Mouse (Mus musculus) midbrain, postnatal 0 days (tissue): ENCODE results near the gene Notch4. TPM values are rescaled to one million over a fixed set of nuclear protein-coding genes. Genes with fewer than 3 reads are reported as not detected.

Source experiments
- ATAC-seq: fragments of 200-750 bp; cut with Nextera tagmentation; 2 replicates; pipeline ENCODE4 v1.8.0; 2017; ENCODE audit warnings: moderate number of reproducible peaks, mild to moderate bottlenecking, moderate TSS enrichment, moderate library complexity; ENCODE audit not compliant: low FRiP score
- DNase-seq: peaks from one replicate; pipeline ENCODE4 v3.0.0-alpha.2; 2015; ENCODE audit warnings: low spot score
- H3K27ac ChIP-seq: fragments of 300-500 bp; sonication (generic); 2 replicates; pipeline ENCODE4 v1.5.1; 2014; ENCODE audit warnings: low read depth, mild to moderate bottlenecking, low read length, mixed read lengths
- H3K27me3 ChIP-seq: fragments of 300-500 bp; sonication (generic); 2 replicates; pipeline ENCODE4 v1.6.1; 2014; ENCODE audit warnings: low read length, control low read depth, mixed read lengths; ENCODE audit not compliant: insufficient read depth
- H3K36me3 ChIP-seq: fragments of 300-500 bp; sonication (generic); 2 replicates; pipeline ENCODE4 v1.6.1; 2014; ENCODE audit warnings: low read length, control low read depth, mixed read lengths; ENCODE audit not compliant: insufficient read depth
- H3K4me1 ChIP-seq: fragments of 300-500 bp; sonication (generic); 2 replicates; pipeline ENCODE4 v1.6.1; 2014; ENCODE audit warnings: mild to moderate bottlenecking, control low read depth, antibody characterized with exemption, low read length, mixed read lengths; ENCODE audit not compliant: insufficient read depth
- H3K4me2 ChIP-seq: fragments of 300-500 bp; sonication (generic); 2 replicates; pipeline ENCODE4 v1.6.1; 2014; ENCODE audit warnings: low read depth, mild to moderate bottlenecking, low read length, mixed read lengths; ENCODE audit not compliant: poor library complexity, severe bottlenecking
- H3K4me3 ChIP-seq: fragments of 300-500 bp; sonication (generic); 2 replicates; pipeline ENCODE4 v1.5.1; 2014; ENCODE audit warnings: low read depth, mild to moderate bottlenecking, low read length, moderate library complexity
- H3K9ac ChIP-seq: fragments of 300-500 bp; sonication (generic); replicated peaks from 2 replicates; pipeline ENCODE4 v1.6.1; 2014; ENCODE audit warnings: mild to moderate bottlenecking, low read length, moderate library complexity, mixed read lengths; ENCODE audit not compliant: poor library complexity, severe bottlenecking
- H3K9me3 ChIP-seq: fragments of 300-500 bp; sonication (generic); 2 replicates; pipeline ENCODE4 v1.6.1; 2016; ENCODE audit warnings: low read length, control low read depth
- CTCF ChIP-seq: IDR thresholded peaks from 2 replicates; pipeline ENCODE4 v1.5.1; 2016; ENCODE audit warnings: antibody characterized with exemption, mild to moderate bottlenecking
- WGBS: fragments of 180-500 bp; shearing (Covaris S2); extraction: QIAGEN DNeasy Blood & Tissue Kit; methylation state at CpG from one replicate; pipeline ENCODE4 v1.1.7; 2014; 5-methylcytosine and 5-hydroxymethylcytosine counted together
- polyA plus RNA-seq: library from polyadenylated mRNA; unstranded; fragments of >200 nt; fragmentation: Nextera tagmentation; extraction: Ambion mirVana; gene quantifications from 2 replicates; pipeline ENCODE4 v1.2.1, GENCODE M21; 2015
- total RNA-seq: library from RNA; depleted of rRNA; stranded (reverse); fragments of >200 nt; gene quantifications from 2 replicates; pipeline ENCODE4 v1.2.3, GENCODE M21; 2014

The Notch4 gene
- total and polyA plus RNA-seq, 2 experiments from 2014 or later = 6.1 to 44.3 TPM

DNA sequence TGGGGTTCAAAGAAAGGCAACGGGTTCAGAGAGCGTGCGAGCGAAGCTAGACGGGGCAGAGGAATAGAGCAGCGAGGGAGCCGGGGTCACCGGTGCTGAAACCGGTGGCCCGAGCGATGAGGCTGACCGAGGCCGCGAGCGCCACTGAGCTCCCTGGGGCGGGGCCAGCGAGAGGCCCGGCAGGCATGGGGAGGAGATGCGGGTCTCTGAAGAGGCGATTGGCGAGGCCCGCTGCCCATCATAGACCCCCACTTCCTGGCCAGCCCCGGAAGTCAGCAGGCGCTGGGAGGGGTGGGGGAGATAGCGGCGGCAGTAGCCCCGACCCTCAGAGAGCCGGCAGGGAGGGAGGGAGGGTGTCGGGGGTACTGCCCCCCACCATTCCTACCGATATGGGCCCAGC, 41.5 kb downstream of the Notch4 start:
- ATAC-seq = peak; percentile 47
- Histone ChIP-seq H3K27me3 (no peaks in the 10 kb centered on the region), H3K9ac (peak overlapping the region; percentile 100), H3K36me3 (peaks cover 3% of the 10 kb centered on the region; the same call in 1 of the 2 replicates), H3K4me2 (peak overlapping the region; percentile 92), H3K27ac (peak overlapping the region; percentile 90), H3K9me3 (no peaks in the 10 kb centered on the region), H3K4me3 (peak overlapping the region; percentile 87), H3K4me1 (peaks cover 14% of the 10 kb centered on the region; the same call in 1 of the 2 replicates)
- WGBS = 0% methylated on average over 30 of the region's 30 CpGs
- peak; percentile 97 for DNase-seq
- TF ChIP-seq CTCF = no peak

DNA sequence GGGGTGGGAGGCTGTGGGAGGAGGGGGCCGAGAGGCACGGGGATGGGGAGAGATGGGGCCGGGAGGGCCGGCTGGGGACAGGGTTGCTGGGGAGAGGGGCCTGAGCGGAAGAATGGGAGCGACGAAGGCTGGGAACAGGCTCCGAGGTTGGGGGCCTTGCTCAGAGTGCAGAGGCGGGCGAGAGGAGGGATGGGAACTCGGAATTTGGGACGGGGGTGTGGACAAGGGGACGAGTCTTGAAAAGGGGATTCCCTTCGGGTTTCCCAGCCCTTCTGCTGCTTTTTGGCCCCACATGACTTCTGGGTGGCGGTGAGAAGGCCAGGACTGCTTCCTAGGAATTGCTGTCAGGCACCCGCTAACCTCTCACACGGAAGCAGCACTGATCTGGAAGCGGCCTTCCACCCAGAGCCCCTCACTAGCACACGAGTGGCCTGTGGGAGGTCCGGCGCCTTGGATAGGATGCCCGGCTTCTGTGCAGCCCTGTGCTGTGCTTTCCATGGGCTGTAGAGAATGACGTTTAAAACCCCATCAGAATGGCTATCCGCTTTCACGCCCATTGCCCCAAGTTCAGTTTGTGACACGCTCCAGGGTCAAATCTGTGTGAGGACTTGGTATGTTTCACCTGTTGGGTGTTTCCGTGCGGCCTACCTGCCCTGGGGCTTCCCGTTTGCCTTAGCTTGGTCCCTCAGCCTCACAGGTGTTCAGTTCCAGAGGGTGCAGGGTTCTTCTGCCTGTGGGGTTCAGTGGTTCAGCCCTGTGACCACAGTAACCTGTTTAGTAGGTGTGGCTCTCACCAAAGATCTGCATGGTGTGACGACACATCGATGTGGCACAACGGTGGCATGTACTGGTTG, 42.3 kb downstream of the Notch4 start:
- Histone ChIP-seq H3K36me3 (peaks cover 7% of the 10 kb centered on the region), H3K9ac (peak overlapping the region; percentile 100), H3K4me1 (peaks cover 14% of the 10 kb centered on the region; the same call in 1 of the 2 replicates), H3K27me3 (no peaks in the 10 kb centered on the region), H3K4me3 (peak overlapping the region; percentile 87), H3K9me3 (no peaks in the 10 kb centered on the region), H3K27ac (peak overlapping the region; percentile 90), H3K4me2 (peak overlapping the region; percentile 92)
- WGBS = 19% methylated on average over 32 of the region's 32 CpGs
- DNase-seq = peak; percentile 20
- no peak for TF ChIP-seq CTCF
- ATAC-seq = no peak

DNA sequence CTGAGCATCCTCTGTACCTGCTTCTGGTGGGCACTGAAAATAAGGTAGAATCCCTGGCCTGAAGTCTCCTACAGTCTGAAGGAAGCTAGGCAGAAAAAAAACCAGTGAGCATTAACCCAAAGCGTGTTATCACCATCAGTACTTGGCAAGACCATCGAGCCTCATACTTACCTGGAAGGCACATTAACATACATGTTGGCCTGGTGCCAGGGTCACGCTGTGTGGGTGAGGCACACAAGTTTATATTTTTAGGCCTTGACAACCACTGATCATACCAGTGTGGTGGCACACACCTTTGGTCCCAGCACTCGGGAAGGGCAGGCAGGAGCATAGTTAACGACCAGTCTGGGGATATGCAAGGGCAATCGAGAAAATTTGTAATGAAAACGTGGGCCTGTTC, 43.9 kb downstream of the Notch4 start:
- DNase-seq (no peak), ATAC-seq (no peak)
- no peaks in the 10 kb centered on the region for H3K27me3 ChIP-seq
- H3K27ac ChIP-seq = no peak overlapping the region
- H3K4me3 ChIP-seq = no peak overlapping the region
- peaks cover 22% of the 10 kb centered on the region for H3K36me3 ChIP-seq
- 86% methylated on average over 7 of the region's 7 CpGs for WGBS
- peak overlapping the region; percentile 42 for H3K9ac ChIP-seq
- no peaks in the 10 kb centered on the region for H3K9me3 ChIP-seq
- H3K4me1 ChIP-seq = peaks cover 14% of the 10 kb centered on the region; the same call in 1 of the 2 replicates
- TF ChIP-seq CTCF = no peak
- H3K4me2 ChIP-seq = no peak overlapping the region

DNA sequence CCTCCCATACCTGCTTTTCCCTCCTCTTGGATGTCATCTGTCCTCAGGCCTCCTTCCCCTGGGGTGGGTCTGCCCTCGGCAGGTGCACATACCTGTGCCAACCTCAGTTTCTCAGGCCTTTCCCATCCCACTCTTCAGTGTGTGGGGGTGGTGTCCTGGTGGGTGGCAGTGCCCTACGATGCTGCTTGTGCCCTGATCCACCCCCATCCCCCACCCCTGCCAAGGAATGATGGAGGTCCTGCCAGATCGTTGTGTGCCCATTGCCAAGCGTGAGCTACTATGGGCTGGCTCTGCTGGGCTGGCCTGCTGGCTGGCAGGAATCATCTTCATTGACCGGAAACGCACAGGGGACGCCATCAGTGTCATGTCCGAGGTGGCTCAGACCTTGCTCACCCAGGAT, 47.0 kb downstream of the Notch4 start:
- Histone ChIP-seq H3K9me3 (no peaks in the 10 kb centered on the region), H3K4me2 (no peak overlapping the region), H3K4me3 (no peak overlapping the region), H3K4me1 (peaks cover 10% of the 10 kb centered on the region; the same call in 1 of the 2 replicates), H3K36me3 (peaks cover 42% of the 10 kb centered on the region), H3K27me3 (no peaks in the 10 kb centered on the region), H3K27ac (no peak overlapping the region), H3K9ac (no peak overlapping the region)
- DNase-seq (no peak), ATAC-seq (no peak)
- 93% methylated on average over 8 of the region's 8 CpGs for WGBS
- TF ChIP-seq CTCF = no peak

GRCm38 (mm10) chr17:34613054-34613645, 49.1 kb downstream of the Notch4 start:
- TF ChIP-seq CTCF = no peak
- no peaks in the 10 kb centered on the region; the same call in 1 of the 2 replicates for H3K4me1 ChIP-seq
- no peak overlapping the region for H3K4me3 ChIP-seq
- H3K4me2 ChIP-seq = no peak overlapping the region
- WGBS = 87% methylated on average over 11 of the region's 11 CpGs
- no peak for DNase-seq
- no peaks in the 10 kb centered on the region for H3K9me3 ChIP-seq
- no peak overlapping the region for H3K27ac ChIP-seq
- H3K27me3 ChIP-seq = no peaks in the 10 kb centered on the region
- peaks cover 52% of the 10 kb centered on the region for H3K36me3 ChIP-seq
- no peak overlapping the region for H3K9ac ChIP-seq
- no peak for ATAC-seq

GRCm38 (mm10) chr17:34613830-34614229, 49.8 kb downstream of the Notch4 start:
- ATAC-seq = no peak
- no peak overlapping the region for H3K4me3 ChIP-seq
- no peak for TF ChIP-seq CTCF
- H3K27ac ChIP-seq = no peak overlapping the region
- H3K4me2 ChIP-seq = no peak overlapping the region
- H3K4me1 ChIP-seq = no peaks in the 10 kb centered on the region; the same call in 1 of the 2 replicates
- H3K9me3 ChIP-seq = no peaks in the 10 kb centered on the region
- no peak for DNase-seq
- WGBS = 92% methylated on average over 10 of the region's 10 CpGs
- no peaks in the 10 kb centered on the region for H3K27me3 ChIP-seq
- H3K9ac ChIP-seq = no peak overlapping the region
- peaks cover 52% of the 10 kb centered on the region for H3K36me3 ChIP-seq
